Mouse (Mus musculus) ovary, postnatal 14 days (tissue): ENCODE data around the gene Tmem131l.

ENCODE experiments used
- DNase-seq: peaks from one replicate; pipeline ENCODE4 v3.0.0; 2022; ENCODE audit warnings: low spot score

Tmem131l gene

DNA sequence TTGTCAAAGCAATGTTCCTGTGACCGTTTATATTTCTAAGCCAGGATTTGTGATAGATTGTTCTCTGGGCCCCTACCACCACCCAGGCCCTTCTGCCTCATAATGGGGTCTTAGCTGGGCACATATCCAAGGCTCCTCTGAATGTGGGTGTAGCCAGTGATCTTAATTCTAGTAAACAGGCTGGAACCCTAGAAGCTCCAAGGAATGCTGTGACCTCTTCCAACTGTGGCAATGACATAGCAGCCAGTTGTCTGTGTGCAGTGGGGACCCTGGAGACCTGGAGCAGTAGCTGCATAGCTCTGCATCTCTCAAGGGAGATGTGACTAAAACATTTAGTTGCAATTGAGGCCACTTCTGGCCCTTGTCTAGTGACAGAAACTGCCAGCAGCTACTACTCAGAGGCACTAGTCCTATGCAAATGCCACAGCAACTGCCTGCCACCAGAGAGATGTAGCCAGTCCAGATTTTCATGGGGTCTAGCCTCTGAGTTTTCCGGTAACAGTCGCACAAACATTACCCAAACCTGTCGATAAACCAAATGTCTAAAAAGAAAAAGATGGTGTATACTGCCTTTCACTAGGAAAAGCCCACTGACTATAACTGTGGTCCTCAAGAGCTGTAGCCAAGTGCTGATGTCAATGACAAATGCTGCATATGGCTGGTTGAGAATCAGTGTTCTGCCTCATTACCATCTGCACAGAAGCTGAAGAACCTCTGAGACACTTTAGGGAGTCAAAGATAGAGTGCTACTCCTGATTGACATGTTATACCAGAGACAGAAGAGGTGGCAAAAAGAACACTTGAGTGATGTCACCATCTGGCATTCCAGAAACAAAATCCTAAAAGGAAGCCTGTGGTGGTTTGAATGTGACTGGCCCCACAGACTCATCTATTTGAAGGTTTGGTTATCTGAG, 61.2 kb downstream of the Tmem131l start:
- DNase-seq, result no peak

DNA sequence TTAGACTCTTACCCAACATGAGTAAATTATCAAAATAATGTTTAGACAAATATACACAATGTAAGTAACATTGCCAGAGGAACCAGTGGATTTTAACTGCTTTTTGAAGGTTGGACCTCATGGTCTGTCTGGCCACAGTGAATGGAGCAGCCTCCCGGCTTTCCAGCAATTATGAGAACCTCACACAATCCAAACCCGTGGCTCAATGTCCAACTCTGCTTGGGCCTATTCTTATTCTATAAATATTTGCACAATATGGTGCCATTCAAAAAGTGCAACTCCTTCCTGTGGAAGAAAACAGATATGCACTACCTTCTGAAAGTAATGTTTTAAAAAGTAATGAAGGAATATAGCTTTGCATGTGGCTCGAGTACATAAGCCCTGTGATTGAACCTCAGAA, 62.2 kb downstream of the Tmem131l start:
- no peak for DNase-seq

DNA sequence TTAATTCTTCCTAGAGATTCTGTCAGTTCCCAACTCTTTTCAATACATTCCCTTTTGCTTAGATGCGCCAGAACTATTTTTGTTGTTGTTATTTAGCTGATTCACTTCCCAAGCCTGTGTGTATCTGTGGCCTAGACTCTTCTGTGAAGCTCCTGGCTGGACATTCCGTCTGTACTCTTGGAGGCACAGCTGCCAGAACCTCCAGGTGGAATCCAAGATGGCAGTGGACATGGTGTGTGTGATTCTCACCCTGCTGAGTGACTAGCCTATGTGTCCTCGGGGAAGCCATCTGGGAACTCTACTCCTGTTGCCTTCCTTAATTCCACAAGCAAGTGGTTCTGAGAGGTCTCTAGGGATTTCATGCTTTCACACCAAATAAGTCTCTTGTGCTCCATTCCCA, 63.8 kb downstream of the Tmem131l start:
- DNase-seq, result no peak

DNA sequence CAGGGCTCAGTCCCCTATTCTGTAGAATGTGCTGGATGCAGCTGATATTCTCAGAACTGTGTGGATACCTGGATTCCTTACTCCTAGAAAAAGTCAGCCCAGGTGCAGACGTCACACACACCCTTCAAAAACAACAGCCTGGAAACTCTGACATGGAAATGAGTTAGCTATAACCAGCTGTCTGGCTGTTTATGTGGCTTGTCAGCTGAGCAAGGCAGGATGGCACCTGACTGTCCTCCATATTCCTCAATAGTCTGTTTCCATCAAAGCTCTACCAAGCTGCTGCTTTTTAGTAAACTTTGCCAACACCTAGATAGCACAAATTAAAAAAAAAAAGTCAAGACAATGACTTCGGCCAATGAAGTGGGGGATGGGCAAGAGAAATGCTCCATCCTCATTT, 66.6 kb downstream of the Tmem131l start:
- no peak for DNase-seq

DNA sequence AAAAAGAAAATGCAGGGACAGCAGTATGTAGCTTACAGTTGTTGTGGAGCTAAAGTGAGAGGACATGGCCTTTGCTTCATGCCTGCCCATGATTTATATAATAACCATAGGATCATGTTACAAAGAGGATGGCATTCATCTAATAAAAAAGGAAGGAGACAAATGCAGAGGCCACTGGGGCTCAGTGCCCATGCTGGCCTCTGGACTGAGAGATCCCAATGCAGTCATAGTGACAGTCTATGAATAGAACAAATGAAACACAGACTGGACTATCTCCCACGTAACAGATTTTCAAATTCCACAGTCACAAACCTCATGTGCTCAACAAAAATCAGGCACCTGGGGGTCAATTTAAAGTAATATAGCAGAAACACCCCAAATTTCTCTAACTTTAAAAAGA, 69.3 kb downstream of the Tmem131l start:
- no peak for DNase-seq

DNA sequence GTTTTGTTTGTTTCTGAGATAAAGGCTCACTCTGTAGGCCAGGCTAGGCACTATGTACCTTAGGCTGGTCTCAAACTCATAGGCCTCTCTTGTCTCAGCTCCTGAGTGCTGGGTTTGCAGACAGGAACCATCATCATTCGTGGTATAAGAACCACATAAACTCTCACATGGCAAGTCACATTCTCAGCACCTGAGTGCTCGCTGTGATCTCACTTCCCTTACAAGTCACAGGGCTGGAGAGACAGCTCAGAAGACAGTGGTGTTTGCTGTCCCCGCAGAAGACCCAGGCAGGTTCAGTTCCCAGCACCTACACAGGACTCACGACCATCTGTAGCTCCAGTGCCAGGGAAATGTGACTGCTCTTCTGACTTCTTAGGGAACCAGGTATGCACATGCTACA, 70.9 kb downstream of the Tmem131l start:
- DNase-seq, result no peak

DNA sequence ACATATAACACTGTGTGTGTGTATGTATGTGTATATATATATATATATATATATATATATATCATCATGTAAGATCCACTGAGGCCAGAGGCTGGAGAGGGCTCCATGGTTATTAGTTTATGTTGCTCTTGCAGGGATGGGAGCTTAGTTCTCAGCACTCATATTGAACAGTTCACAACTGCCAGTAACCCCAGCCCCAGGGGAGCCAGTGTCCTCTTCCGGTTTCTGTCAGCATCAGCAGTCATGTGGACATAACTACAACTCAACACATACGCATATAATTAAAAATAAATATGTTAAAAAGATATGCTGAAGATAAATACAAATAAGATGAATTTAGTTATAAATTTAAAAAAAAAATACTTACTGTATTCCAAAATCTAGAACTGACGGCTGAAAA, 72.2 kb downstream of the Tmem131l start:
- no peak for DNase-seq

DNA sequence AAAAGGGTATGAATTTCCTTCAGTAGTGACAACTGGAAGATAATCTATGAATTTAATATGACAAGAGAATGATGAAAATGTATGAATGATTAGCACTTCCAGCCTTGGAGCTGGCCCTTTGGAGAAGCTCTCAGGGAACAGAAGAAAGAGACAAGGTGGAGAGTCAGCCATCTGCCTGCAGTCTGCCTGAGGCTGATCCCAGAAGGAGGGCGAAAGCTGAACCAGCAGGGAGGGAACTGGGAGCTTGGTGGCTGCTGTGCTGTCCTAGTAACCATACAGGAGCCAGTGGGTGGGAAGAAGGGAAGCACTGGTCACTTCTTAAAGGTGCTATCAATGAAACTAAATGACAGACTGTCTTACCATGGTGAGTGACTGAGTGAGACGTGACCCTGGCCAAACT, 74.6 kb downstream of the Tmem131l start:
- no peak for DNase-seq

DNA sequence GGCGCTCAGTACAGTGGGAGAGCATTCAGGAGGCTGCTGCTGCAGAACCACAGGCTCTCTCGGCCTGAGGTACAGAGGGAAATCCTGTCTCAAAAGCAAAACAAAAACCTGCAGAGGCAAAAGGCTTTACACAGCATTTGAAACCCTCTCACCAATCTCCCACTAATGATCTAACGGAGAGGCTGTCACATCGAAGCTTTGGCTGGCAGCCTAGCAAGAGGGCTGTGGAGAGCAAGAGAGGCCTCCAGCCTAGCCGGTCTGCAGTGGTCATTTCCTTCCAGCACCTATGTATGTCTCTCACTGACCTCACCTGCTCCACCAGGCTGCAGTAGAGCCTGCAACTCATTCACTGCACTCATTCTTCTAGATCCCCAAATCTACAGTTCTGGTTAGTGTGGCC, 76.3 kb downstream of the Tmem131l start:
- DNase-seq, result no peak

DNA sequence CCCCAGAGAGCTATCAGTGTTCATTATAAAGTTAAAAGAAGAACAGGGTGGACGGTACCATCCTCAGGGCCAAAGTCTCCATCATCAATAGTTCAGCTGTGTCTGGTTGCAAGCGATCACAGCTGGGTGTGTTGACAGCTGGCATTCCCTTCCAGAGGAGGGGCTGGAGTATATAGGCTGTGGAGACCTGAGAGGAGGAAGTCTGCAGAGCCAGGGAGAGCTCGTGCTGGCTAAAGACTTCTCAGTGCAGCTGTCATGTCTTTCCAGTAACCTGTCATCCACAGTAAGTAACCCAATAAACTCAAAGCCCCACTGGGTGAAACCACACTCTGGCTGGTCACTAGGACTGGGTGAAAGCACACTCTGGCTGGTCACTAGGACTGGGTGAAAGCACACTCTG, 77.4 kb downstream of the Tmem131l start:
- DNase-seq, result no peak

DNA sequence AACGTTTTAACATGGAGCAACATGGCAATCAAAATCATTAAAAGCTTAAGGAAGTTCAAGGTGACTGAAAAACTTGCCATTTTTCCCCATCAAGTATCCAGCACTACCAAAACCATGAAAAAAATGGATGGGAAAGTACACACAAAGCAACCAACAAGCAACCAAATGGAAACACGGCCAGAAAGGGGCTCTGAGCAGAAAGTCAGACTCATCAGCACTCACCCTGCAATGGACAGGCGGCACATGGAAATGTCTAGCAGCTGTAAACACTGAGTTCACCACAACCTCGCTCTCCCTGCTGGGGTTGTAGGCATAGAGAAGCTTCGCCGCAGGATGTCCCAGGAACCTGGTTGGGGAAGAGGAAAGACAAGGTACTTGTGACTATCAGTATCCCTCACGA, 77.9 kb downstream of the Tmem131l start:
- DNase-seq, result no peak

DNA sequence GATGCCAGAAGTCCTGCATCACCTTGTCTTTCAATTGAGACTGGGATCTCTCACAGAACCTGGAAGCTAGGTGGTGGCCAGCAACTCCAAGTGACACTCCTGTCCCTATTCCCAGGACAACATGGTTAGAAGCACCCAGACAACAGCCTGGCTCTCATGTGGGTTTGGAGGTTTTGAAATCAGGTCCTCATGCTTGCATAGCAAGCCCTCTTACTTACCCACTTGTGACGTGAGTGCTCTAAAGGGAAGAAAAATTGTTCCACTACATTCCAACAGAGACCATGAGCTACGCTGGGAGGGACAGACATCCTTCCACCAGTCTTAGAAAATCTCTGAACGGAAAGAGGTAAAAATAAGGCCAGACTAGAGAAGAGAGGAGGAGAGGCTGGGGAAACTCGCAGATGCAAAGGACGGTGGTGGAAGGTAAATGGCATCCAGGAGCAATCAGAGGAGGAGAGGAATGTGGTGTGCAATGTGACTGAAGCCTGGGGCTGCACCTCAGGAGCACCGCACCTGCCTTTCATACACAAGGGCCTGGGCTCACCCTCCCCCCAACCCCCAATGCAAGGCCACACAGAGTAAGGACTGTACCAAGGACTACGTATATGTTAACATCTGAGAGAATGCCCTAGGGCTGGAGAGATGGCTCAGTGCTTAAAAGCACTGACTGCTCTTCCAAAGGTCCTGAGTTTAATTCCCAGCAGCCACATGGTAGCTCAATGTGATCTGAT, 80.9 kb downstream of the Tmem131l start:
- no peak for DNase-seq

DNA sequence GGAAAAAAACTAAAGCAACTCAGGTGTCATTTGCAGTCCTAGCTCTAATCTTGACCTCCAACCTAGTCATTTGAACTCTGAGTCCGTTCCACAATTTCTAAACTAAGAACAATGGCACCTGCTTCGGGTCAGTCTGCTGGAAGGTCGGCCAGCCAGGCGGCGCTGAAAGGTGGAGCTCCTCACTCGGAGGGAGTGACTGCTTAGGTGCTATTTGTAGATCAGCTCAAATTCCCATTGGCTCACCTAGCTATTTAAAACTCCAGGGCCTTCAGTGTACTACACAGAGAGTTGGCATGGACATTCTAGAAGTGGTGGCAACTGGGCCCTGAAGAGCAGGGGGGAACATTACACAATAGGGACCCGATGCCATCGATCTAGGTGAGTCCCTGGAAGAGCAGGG, 86.1 kb downstream of the Tmem131l start:
- no peak for DNase-seq

DNA sequence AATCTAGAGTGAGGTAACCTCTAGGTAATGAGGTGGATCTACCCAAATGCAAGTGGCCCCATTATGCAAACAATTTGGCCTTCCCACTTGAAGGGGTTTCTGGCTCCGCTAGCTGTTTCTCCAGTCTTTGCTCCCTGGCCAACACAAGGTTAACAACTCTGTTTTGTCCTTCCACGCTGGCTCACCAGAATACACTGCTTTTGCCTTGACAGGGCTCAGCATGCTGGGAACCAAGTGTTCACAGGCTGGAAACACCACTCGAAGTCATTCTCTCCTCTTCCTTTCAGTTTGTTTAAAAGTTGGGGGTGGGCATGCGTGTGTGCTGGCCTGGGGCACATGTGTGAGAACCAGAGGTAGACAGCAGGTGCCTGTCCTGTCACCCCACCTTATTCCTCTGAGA, 91.2 kb downstream of the Tmem131l start:
- DNase-seq, result no peak

DNA sequence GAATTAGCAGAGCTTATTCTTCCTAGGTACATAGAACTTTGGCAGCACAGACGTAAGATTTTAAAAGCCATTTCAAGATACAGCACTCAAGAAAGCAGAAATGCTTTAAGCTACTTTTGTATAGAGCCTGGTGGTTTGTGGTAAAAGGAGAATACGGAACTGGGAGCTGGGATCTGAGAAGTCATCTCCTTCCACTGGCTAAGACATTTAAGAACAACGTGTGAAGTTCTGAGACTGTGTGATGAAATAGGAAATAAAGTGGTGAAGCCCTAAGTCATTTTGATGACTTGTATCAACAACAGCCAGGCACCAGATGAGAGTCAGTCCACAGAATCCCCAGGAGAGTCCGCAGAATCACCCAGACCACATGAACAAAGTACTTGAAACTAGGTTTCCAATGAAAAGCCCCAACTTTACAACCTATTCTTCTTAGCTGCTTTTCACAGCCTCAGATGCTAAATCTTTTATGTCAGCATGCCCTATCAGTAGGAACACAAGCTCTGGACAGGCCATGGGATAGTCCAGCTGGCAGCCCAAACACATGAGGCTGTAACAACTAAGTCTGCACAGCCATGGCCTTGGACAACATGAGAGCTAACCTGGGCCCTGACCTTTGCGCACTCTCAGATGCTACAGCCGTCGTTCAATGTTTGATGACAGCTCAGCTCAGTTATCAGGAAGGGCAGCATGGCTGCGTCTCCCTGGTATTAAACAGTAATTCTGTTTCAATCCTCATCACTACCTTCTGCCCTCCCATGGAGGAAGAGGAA, 92.3 kb downstream of the Tmem131l start:
- DNase-seq, result no peak

DNA sequence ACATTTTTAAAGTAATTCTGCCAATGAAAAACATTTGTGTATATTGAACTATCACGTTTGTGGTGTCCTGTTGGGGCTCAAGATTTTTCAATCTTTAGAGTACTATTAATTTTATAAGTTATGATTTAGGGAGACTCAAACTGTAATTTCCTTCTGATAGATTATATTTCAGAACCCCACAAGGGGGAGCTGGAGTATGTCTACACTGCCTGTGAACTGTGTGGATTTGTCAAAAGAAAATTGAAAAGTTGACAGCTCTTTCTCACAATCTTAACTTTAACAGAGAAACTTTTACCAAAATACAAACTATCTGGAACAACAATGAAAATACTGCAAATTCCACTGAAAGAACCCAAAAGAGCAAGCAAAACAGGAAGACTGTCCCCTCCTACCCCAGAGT, 93.1 kb downstream of the Tmem131l start:
- DNase-seq, result no peak

DNA sequence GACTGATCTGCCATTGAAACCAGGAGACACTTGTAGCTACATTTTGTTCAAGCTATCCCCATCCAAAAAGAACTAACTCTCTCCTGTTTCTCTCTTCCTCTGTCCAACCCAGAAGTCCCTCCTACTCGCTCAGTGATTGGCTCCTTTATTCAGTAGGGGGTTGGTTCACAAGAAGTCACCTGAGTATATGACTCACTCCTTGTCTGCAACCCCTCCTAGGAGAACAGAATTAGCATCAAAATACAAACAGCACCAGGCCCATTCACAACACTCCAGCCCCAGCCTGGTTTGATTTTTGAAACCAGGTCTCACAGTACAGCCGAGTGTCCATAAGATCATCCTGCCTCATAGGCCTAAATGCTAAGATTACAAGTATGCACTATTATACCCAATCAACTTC, 96.3 kb downstream of the Tmem131l start:
- DNase-seq, result no peak

DNA sequence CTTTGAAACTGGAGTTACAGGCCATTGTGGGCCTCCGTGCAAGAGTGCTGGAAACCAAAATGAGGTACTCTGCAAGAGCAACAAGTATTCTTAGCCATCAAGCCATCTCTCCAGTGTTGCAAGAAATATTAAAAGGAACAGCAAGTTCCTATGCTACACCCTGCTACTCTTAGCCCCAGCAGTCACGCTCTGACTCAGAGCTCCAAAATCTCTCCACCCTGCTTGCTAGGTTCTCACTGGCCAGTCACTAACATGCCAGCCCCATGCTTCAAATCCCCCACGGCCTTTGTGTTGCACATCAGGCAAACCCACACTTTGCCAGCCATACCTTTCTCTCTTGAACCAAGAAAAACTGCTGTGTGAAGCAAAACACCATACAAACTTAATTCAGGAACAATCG, 96.8 kb downstream of the Tmem131l start:
- no peak for DNase-seq

DNA sequence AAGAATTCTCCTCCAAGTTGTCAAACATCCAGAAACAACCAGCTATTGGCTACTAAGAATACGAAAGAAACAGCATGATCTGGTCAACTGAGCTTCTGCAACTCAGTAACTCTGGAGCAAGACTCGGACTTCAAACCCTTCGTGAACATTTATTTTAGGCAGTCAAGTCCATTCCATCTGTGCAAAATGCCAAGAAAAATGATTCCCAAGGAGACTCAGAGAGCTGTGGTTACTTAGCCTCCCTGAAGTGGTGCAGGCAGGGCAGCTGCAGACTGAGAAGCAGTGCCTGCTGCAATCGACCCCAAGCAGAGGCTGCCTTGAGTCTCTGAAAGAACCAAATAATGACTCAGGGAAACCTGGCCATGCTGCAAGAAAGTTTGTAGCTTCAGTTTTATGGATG, 98.1 kb downstream of the Tmem131l start:
- DNase-seq, result no peak

DNA sequence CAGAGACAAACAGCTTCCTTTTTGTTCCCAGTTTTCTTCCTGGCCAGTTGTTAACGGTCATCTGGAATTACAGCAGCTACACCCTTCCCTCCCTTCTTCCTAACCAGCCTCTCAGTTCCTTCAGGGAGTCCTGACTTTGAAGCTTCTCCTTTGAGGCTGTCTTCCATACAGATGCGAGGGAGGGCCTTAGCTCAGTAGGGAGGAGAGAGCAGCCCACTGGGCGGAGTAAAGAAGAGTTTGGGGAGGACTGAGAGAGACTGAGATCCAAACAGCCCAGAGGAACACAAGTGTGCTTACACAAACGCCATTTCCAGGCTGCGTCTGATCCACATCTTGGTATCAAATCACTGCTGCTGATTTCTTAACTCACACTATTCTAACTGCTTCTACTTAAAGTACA, 101.1 kb downstream of the Tmem131l start:
- DNase-seq, result no peak

DNA sequence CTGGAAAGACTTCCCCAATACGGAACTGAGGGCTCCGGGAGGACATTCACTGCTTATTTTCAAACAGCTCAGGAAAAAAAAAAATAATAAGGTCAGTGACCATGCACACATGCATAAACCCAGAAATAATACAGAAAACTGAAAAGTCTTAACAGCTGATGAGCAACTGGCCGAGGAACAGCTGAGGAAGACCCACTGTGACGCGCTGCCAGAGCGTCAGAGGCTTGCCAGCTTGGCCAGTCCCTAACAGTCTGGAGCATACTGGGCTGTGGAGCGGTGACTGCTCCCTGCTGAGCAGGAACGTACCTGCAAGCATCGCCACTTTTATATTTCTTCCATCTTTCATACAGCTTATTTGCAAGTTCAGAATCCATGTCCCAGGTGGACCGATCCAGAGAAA, 105.5 kb downstream of the Tmem131l start:
- DNase-seq, result no peak

DNA sequence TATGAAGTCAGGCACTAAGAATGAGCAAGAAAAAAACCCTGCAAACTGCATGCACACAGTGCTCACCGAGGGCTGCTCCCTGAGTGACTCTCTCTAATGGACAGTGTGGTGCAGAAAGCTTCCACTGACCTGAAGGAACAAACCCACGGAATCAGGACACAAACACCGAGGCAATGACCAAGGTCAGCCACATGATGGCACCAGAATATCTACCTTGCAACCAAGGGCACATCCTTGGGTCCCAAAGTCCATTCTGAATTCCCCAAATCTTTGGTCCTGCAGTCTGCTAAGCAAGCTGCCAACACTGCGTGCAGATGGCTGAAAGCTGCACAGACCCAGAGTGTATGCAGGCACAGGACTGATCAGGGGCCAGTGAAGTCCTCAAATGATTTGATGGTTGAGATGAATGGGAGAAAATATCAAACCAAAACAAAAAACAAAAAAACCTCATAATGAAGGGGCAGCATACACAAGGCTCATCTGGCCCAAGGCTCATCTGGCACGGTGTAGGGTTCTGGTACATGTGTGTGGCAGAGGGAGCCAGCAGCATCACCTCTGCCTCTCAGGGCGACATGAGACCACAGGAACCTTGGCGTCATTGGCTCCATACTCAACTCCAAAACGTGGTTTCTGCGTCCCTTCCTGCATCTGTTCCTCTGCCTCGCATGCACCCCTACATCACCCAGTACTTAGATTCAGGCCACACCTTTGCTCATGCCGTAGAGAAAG, 124.0 kb downstream of the Tmem131l start:
- DNase-seq, result no peak
